Mouse (Mus musculus) layer of hippocampus, postnatal 25 days (tissue): Measurements from ENCODE around the gene Lins1. TPM values are rescaled to one million over a fixed set of nuclear protein-coding genes. Genes with fewer than 3 reads are reported as not detected.
A peak's percentile ranks its signal among the peaks of the same experiment; 100 is the strongest.

Experiments
- DNase-seq, 2 experiments: peaks; one replicate each; pipeline ENCODE4 v3.0.0; 2022; ENCODE audit warnings: mixed read lengths in 2 of 2, low spot score in 1 of 2; ENCODE audit errors: extremely low spot score in 1 of 2
- total RNA-seq, 2 experiments: library from RNA; stranded (reverse); gene quantifications; 2 replicates each; pipeline ENCODE4 v1.2.3; 2021

Gene Lins1
- 10 to 100 TPM in 1 of 2 experiments, 1 to 10 TPM in 1; 9.1 to 10.2 TPM for total RNA-seq

GRCm38 (mm10) chr7:66689620-66690360 is at the start of gene Lins1:
Gene Lins1, plus strand, starts transcription at chr7:66689889.
- DNase-seq = peak; percentile 85 to 88

DNA sequence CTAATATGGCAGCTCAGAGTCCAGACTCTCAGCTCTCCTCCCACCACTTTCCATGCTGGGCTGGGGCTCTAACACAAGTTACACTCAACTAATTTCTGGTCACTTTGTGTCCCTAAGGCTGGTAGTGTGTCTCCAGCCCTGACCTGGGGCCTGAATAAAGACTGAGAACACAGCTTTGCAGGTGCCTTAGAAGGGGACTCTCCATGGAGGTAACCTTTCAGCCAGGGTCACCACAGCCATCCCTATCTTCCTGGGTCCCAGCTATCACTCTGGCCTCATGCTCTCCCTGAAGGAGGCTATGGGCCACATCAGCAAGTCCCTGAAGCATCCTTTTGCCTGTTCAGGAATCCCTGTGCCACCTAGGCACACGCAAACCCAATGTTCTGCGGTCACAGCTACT is 44.0 kb upstream of the Lins1 start:
- DNase-seq = no peak

- no peak for DNase-seq
These were observed 40.5 kb upstream of the Lins1 start for GRCm38 (mm10) chr7:66649181-66649580.

DNA sequence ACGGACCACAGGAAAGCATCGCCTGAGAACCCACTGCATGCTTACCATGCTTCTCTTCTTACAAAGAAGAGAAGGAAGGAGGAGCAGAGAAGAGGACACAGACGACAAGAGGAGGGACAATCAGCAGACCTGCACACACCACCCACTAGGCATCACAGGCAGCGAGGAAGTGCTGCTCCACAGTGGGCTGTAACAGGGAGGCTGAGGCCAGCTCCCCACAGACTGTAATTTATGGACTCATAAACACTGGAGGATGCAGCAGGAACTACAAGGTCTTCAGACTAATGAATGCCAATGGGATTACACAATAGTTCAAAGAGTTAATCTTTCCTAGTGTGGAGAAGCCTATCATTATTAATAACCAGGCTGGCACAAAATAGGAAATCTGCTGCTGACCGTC is 38.8 kb upstream of the Lins1 start:
- no peak for DNase-seq

- DNase-seq = no peak
These were observed 37.5 kb upstream of the Lins1 start for GRCm38 (mm10) chr7:66652216-66652615.

- no peak for DNase-seq
These were observed 36.1 kb upstream of the Lins1 start for GRCm38 (mm10) chr7:66653596-66653995.

GRCm38 (mm10) chr7:66655471-66655870 is 34.2 kb upstream of the Lins1 start:
- no peak for DNase-seq

DNA sequence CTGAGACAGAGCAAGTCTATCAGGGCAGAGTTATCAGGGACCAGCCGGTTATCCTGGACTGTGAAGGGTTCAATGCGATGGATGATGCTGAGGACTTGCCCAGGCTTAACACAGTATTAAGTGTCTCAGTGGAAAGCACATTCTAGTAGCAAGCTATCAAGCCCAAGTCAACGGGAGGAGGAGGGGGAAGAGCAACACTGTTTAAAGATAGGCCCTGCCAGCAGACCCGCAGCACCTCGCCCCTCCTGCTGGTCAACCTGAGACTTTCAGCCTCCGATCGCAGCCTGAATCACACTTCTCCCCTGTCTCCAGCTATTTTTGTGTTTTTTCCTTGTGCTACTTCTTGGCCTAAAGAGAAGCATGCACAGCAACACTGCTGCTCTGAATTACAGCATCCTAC is 29.4 kb upstream of the Lins1 start:
- no peak for DNase-seq

- DNase-seq = no peak
These were observed 28.7 kb upstream of the Lins1 start for GRCm38 (mm10) chr7:66660972-66661371.

DNA sequence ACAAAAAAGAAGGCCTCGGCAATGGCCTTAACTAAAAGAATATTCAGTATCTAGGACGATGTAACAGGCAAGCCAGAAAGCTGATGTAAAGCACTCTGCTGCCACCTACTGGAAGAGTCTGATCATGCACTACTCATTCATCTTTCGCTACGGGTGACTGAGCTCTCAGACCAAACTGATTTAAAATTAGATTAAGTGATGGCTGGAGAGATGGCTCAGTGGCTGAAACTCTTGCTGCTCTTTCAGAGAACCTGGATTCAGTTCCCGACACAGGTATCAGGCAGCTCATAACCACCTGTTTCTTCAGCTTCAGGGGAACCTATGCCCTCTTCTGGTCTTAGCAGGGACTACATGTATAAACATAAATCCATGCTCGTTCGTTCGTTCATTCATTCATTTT is 28.1 kb upstream of the Lins1 start:
- peak; percentile 63 to 82 for DNase-seq

DNA sequence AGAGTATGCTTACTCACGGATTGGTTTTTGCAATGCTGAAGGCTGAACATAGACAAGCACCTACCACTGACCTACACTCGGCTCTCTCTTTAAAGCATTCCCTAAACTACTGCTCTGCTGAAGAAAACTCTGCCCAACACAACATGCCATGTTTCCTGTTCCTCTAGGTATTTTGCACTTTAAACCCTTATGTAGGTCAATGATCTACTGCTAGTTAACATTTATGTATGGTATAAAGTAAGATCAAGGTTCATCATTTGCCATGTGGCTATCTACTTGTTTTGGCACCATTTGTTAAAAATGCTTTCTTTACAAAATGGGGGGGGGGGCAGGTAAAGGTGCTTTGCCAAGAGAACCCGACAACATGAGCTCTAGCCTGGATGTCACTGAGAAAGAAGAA is 26.1 kb upstream of the Lins1 start:
- DNase-seq = no peak

DNA sequence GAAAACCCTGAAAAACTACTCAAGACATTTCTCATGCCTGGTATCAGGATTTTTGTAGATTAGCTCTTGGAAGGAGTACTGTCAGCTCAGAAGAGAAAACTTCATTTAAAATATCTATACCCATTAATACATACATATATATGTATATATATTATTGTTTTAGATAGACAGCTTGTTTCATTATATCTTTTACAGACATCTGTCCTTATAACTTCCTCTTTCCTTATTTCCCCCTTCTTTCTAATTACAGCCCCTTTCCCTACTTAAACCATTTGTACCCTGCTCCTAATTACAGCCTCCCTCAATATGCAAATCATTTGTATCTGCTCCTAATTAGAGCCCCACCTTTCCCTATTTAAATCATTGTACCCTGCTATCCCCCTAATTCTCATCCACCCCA is 22.6 kb upstream of the Lins1 start:
- DNase-seq = no peak

- no peak for DNase-seq
These were observed 13.9 kb upstream of the Lins1 start for GRCm38 (mm10) chr7:66675800-66676199.

- DNase-seq = no peak
These were observed 7.4 kb upstream of the Lins1 start for GRCm38 (mm10) chr7:66682119-66682863.

DNA sequence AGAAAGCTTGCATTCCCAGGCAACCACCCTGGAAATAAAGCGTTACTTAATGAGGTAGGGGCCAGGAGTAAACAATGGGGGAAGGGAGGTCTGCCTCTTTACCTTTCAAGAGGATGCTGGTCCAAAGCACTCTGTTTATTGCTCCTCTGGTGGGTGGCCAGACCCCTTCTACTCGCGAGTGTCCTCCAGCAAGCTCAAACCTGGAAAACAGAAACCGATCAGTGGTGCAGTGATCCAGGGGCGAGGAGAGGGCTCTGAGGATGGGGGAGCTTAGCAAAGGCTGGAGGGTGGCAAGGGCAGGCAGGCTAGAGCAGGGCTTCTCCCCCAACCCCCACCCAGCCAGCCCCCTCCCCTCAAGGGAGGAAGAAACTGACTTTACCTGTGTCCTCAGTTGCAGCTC is 968 bp upstream of the Lins1 start:
- DNase-seq = no peak

- no peak for DNase-seq
These were observed 432 bp upstream of the Lins1 start, which contains the start of gene Asb7 for GRCm38 (mm10) chr7:66689294-66689619. Gene Asb7, minus strand, starts transcription at chr7:66689596.

DNA sequence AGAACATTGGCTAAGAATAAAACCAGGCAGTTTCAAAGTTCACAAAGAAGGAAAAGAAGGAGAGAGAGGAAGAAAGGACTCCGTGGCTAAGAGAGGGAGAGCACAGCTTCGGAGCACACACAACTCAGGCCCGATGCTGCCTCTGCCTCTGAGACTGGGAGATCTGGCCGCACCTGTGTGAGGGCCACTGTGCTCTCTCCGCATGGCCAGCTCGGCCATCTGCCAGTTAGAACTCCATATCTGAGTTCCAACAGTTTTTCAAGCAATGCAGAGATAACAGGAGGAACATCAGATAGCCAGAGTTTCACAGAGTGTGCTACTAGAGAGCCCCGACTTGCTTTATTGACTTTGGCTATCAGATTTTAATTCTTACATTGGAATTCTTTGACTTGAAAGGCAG is 4.8 kb downstream of the Lins1 start:
- no peak for DNase-seq

DNA sequence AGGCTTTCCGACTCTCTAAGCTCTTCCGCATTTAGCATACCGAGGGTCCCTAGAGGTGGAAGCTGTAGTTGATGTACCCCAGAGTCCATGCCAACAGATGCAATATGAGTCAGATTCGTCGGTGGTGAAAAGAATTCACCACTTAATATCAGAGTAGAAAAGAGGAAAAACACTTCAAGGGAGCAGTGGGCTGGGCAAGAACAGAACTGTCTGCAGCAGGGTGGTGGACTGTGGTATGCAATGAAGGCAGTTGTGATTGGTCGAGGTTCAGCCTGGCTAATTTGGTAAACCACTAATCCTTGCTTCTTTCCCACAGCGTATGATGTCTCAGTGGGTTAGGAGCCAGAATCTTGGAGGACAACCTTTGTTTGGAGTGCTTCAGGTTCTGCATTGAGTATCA is 13.0 kb downstream of the Lins1 start:
- no peak for DNase-seq

DNA sequence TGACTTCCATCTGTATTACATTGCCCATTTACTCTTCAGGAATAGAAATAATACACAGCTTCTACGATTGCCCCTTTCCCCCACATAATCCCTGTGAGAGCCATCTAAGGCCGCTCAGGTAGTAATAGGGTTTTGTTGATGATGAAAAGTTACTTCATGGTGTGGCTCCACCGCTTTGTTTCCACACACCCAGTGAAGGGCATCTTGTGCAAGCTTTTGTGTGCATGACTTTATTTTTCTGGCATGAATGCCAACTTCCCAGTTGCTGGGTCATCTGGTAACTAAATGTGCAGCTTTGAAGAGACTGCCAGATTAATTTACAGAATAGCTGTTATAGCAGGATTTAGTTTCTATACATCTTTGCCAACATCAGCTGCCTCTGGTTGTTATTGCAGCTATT is 14.9 kb downstream of the Lins1 start:
- no peak for DNase-seq

DNA sequence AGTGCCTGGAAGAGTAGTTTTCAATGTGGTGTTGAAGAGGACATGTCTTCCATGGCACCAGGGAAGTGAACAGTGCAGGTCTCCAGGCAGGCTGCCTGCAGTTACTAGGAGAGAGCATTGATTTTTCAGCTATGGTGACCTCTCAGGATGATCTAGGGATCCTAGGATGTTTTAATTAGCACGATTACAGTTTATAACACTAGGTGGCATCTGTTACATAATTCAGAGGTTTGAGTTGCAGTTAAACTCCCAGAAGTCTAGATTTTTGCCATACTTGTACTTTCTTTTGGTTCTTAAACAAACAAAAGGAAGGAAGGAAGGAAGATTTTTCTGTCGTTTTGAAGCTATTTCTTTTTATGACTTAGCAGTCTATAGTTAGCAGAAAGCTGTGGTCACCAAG is 21.5 kb downstream of the Lins1 start:
- DNase-seq = no peak

- DNase-seq = no peak
These were observed 34.8 kb downstream of the Lins1 start for GRCm38 (mm10) chr7:66724514-66724913.

- no peak for DNase-seq
These were observed 35.3 kb downstream of the Lins1 start for GRCm38 (mm10) chr7:66724954-66725353.
